Mouse (Mus musculus): ENCODE measurements around the gene Klra10. TPM values are rescaled to one million over a fixed set of nuclear protein-coding genes. Genes with fewer than 3 reads are reported as not detected.

Gene Klra10
- polyA plus RNA-seq (2014; fragmentation: Illumina TruSeq; extraction: RNeasy Lipid Tissue Mini Kit (QIAGEN cat#74804)) = not detected

GRCm38 (mm10) chr6:130281828-130282227 is at the start of gene Klra10:
TSS of gene Klra10 (minus strand) at chr6:130281928.

GRCm38 (mm10) chr6:130233222-130233621 is 48.5 kb downstream of the Klra10 start, which contains the start of gene Klra7:
TSS of gene Klra7 (minus strand) at chr6:130233322.

Other genes starting within 250 kb of the Klra10 start
- 1.4 TPM for gene Klra4, start 214.7 kb downstream of the Klra10 start, polyA plus RNA-seq (2014; fragmentation: Illumina TruSeq; extraction: RNeasy Lipid Tissue Mini Kit (QIAGEN cat#74804))
- gene Klra8, start 152.0 kb downstream of the Klra10 start, polyA plus RNA-seq (2014; fragmentation: Illumina TruSeq; extraction: RNeasy Lipid Tissue Mini Kit (QIAGEN cat#74804)) = not detected
- 1.5 TPM for gene Klra9, start 88.8 kb downstream of the Klra10 start, polyA plus RNA-seq (2014; fragmentation: Illumina TruSeq; extraction: RNeasy Lipid Tissue Mini Kit (QIAGEN cat#74804))
- 0.91 TPM for gene Klra7, start 48.6 kb downstream of the Klra10 start, polyA plus RNA-seq (2014; fragmentation: Illumina TruSeq; extraction: RNeasy Lipid Tissue Mini Kit (QIAGEN cat#74804))
- gene Klra3, start 55.6 kb upstream of the Klra10 start, polyA plus RNA-seq (2014; fragmentation: Illumina TruSeq; extraction: RNeasy Lipid Tissue Mini Kit (QIAGEN cat#74804)) = not detected
- gene Klra1, start 104.9 kb upstream of the Klra10 start, polyA plus RNA-seq (2014; fragmentation: Illumina TruSeq; extraction: RNeasy Lipid Tissue Mini Kit (QIAGEN cat#74804)) = 0.83 TPM

Data from ovary, adult 10 weeks (tissue).